Mouse (Mus musculus) bone marrow macrophage, adult 2 months (primary cell): Measurements from ENCODE around the gene Oser1.

Source experiments
- CTCF ChIP-seq: IDR thresholded peaks from 2 replicates; pipeline ENCODE4 v1.5.1; 2012; ENCODE audit warnings: low read depth, mild to moderate bottlenecking, low read length, moderate library complexity
- POLR2A ChIP-seq: IDR thresholded peaks from 2 replicates; pipeline ENCODE4 v1.6.1; 2012; ENCODE audit warnings: mild to moderate bottlenecking, low read depth, low read length, borderline replicate concordance

GRCm38 (mm10) chr2:163472466-163472851, 48.0 kb upstream of the Oser1 start, which contains the start of gene Fitm2:
- TF ChIP-seq CTCF: peak; percentile 66
- TF ChIP-seq POLR2A: no peak
